ENCODE assay signal across 13 mouse cellular contexts in genomic region chr8:105623679-105624245, GRCm38 (mm10). TPM values are rescaled to one million over a fixed set of nuclear protein-coding genes. Genes with fewer than 3 reads are reported as not detected.
DNase-seq lines count a peak whose midpoint lies in the region; ATAC-seq and TF ChIP-seq lines count a peak whose summit lies in the region.
"Had no signal": no experiment of that assay in that cellular context is flagged by ENCODE, and none has a peak within 500 bp of the region (broad histone marks: within the 10 kb centered on the region; RNA-seq: fewer than 3 reads in every experiment).

No protein-coding gene starts in this region.

- peak overlapping the region; percentile 90 for H3K27ac ChIP-seq in left cerebral cortex, adult 2 months
- H3K27ac ChIP-seq in embryonic facial prominence, embryonic 14.5 days (replicated peaks; ENCODE audit: low read depth, low read length), result 0 out of 2 replicates have a peak overlapping the region, but pooled peaks have one; percentile 48
- H3K27ac ChIP-seq in thymus, adult 2 months (ENCODE audit: control insufficient read depth, insufficient read depth, low read length), result peak overlapping the region; percentile 98
- H3K27ac ChIP-seq: liver, embryonic 15.5 days had no signal

- no peak overlapping the region for H3K4me3 ChIP-seq in left cerebral cortex, adult 2 months
- no peak overlapping the region for H3K4me3 ChIP-seq in embryonic facial prominence, embryonic 14.5 days (ENCODE audit: low read depth, low read length)
- H3K4me3 ChIP-seq in thymus, adult 2 months (ENCODE audit: control insufficient read depth, insufficient read depth, low read length), result peak overlapping the region; percentile 43
- no peak overlapping the region for H3K4me3 ChIP-seq in lung, adult 2 months (replicated peaks; ENCODE audit: extremely low read depth, low read depth, low read length)
- H3K4me3 ChIP-seq: liver, embryonic 15.5 days had no signal

- TF ChIP-seq POLR2A in thymus, adult 2 months (IDR thresholded peaks at IDR 0.05; ENCODE audit: control insufficient read depth, extremely low read depth, insufficient read depth, low read length, poor library complexity), result no peak
- no peak for TF ChIP-seq POLR2A in lung, adult 2 months (IDR thresholded peaks at IDR 0.05; ENCODE audit: borderline replicate concordance, extremely low read depth, low read depth, low read length)

- H3K36me3 ChIP-seq in embryonic facial prominence, embryonic 14.5 days (ENCODE audit: control insufficient read depth, insufficient read depth, low read length), result peaks cover 49% of the 10 kb centered on the region
- H3K36me3 ChIP-seq in thymus, adult 2 months (ENCODE audit: control insufficient read depth, insufficient read depth, low read length), result peaks cover 30% of the 10 kb centered on the region

- no peaks in the 10 kb centered on the region for H3K9me3 ChIP-seq in embryonic facial prominence, embryonic 14.5 days (ENCODE audit: control insufficient read depth, low read length)
- H3K9me3 ChIP-seq: G1E; liver, embryonic 15.5 days had no signal

- ATAC-seq in embryonic facial prominence, embryonic 14.5 days (ENCODE audit: low read depth), result no peak

- 48% methylated on average over 7 of the region's 7 CpGs for WGBS in embryonic facial prominence, embryonic 14.5 days
- 14% methylated on average over 7 of the region's 7 CpGs for WGBS in thymus, adult 2 months
- 56% methylated on average over 7 of the region's 7 CpGs for WGBS in lung, adult 2 months

- no peak overlapping the region for H3K9ac ChIP-seq in embryonic facial prominence, embryonic 14.5 days (ENCODE audit: low read depth, low read length)
- H3K9ac ChIP-seq: liver, embryonic 15.5 days had no signal

- intact Hi-C loops in left cerebral cortex, adult 2 months (cut with DNase I), result loop anchor here (1.0 to 5.0 kb wide), 4 partner anchors 13 to 77 kb away; partner anchors contain the start of genes Acd, Ctcf and Pard6a
- intact Hi-C loops in left cerebral cortex, postnatal 4 days (cut with DNase I), result no loop called here

- H3K4me2 ChIP-seq in embryonic facial prominence, embryonic 14.5 days (ENCODE audit: low read depth, low read length), result no peak overlapping the region
- H3K4me2 ChIP-seq: liver, embryonic 15.5 days had no signal

- no peak for TF ChIP-seq CTCF in left cerebral cortex, adult 2 months (IDR thresholded peaks at IDR 0.05)
- no peak for TF ChIP-seq CTCF in thymus, adult 2 months (IDR thresholded peaks at IDR 0.05; ENCODE audit: borderline replicate concordance, control insufficient read depth, extremely low read depth, insufficient read depth, low read length, poor library complexity)
- TF ChIP-seq CTCF in lung, adult 2 months (IDR thresholded peaks at IDR 0.05; ENCODE audit: insufficient read depth, low read length), result no peak

- H3K4me1 ChIP-seq in embryonic facial prominence, embryonic 14.5 days (ENCODE audit: control insufficient read depth, insufficient read depth, low read length), result peaks cover 6% of the 10 kb centered on the region; the same call in 1 of the 2 replicates
- peaks cover 34% of the 10 kb centered on the region for H3K4me1 ChIP-seq in thymus, adult 2 months (replicated peaks; ENCODE audit: control insufficient read depth, insufficient read depth, low read length)
- peaks cover 7% of the 10 kb centered on the region; the same call in 1 of the 2 replicates for H3K4me1 ChIP-seq in lung, adult 2 months (ENCODE audit: control insufficient read depth, insufficient read depth, low read length)

- H3K27me3 ChIP-seq in embryonic facial prominence, embryonic 14.5 days (replicated peaks; ENCODE audit: control insufficient read depth, insufficient read depth, low read length), result no peaks in the 10 kb centered on the region
- H3K27me3 ChIP-seq in thymus, adult 2 months (ENCODE audit: control insufficient read depth, insufficient read depth, low read length), result no peaks in the 10 kb centered on the region
- H3K27me3 ChIP-seq: liver, embryonic 15.5 days had no signal

- peak; percentile 88 for DNase-seq in heart, adult 11 months
- no peak for DNase-seq in heart, adult 9 months (ENCODE audit: low spot score in 2 of 2)
- DNase-seq in left cerebral cortex, adult 2 months (ENCODE audit: extremely low spot score in 1 of 2, low spot score in 2 of 2), result no peak
- DNase-seq in left cerebral cortex, postnatal 4 days, result no peak
- no peak for DNase-seq in embryonic facial prominence, embryonic 14.5 days (ENCODE audit: low spot score)
- peak; percentile 43 for DNase-seq in thymus, adult 2 months
- no peak for DNase-seq in right cerebral cortex, postnatal 25 days
- DNase-seq in lung, adult 2 months, result no peak
- DNase-seq: gastrocnemius, postnatal 14 days; kidney, postnatal 14 days had no signal

RNA-seq across cellular contexts. Expression of gene Ctcf, which starts 12.6 kb away (rescaled TPM):
- 10 to 100 TPM; 67.4 to 70.2 TPM for total RNA-seq in left cerebral cortex, adult 2 months (2021)
- total RNA-seq in left cerebral cortex, postnatal 4 days (2021), result 10 to 100 TPM; 80.8 to 82.2 TPM
- polyA plus RNA-seq in embryonic facial prominence, embryonic 14.5 days (2014; fragmentation: Nextera tagmentation; extraction: Ambion mirVana), result 80.9 and 82.5 TPM in 2 replicates
- polyA plus RNA-seq in thymus, adult 2 months (2012; rRNA removed), result 67.0 and 89.4 TPM in 2 replicates
- polyA plus RNA-seq in lung, adult 2 months (2012; rRNA removed), result 17.2 and 17.9 TPM in 2 replicates

RNA-seq across cellular contexts. Expression of gene Agrp, which starts 13.4 kb away (rescaled TPM):
- total RNA-seq in left cerebral cortex, adult 2 months (2021), result not detected
- total RNA-seq in left cerebral cortex, postnatal 4 days (2021), result not detected
- polyA plus RNA-seq in embryonic facial prominence, embryonic 14.5 days (2014; fragmentation: Nextera tagmentation; extraction: Ambion mirVana), result 1.7 and 1.9 TPM in 2 replicates
- 0.52 and 1.00 TPM in 2 replicates for polyA plus RNA-seq in thymus, adult 2 months (2012; rRNA removed)
- 1.7 TPM in 2 replicates for polyA plus RNA-seq in lung, adult 2 months (2012; rRNA removed)
- total RNA-seq: G1E had no signal
- polyA plus RNA-seq: G1E; testis, adult 2 months had no signal

RNA-seq across cellular contexts. Expression of gene Ripor1, which starts 18.7 kb away (rescaled TPM):
- total RNA-seq in left cerebral cortex, adult 2 months (2021), result 10 to 100 TPM; 81.0 to 91.4 TPM
- 10 to 100 TPM; 70.0 to 70.6 TPM for total RNA-seq in left cerebral cortex, postnatal 4 days (2021)
- polyA plus RNA-seq in embryonic facial prominence, embryonic 14.5 days (2014; fragmentation: Nextera tagmentation; extraction: Ambion mirVana), result 22.4 and 23.6 TPM in 2 replicates
- 125 and 128 TPM in 2 replicates for polyA plus RNA-seq in thymus, adult 2 months (2012; rRNA removed)
- polyA plus RNA-seq in lung, adult 2 months (2012; rRNA removed), result 71.7 and 74.9 TPM in 2 replicates

RNA-seq across cellular contexts. Expression of gene Atp6v0d1, which starts 57.9 kb away (rescaled TPM):
- total RNA-seq in left cerebral cortex, adult 2 months (2021), result 100 to 1,000 TPM; 288 to 319 TPM
- 100 to 1,000 TPM; 255 to 260 TPM for total RNA-seq in left cerebral cortex, postnatal 4 days (2021)
- 92.7 and 102 TPM in 2 replicates for polyA plus RNA-seq in embryonic facial prominence, embryonic 14.5 days (2014; fragmentation: Nextera tagmentation; extraction: Ambion mirVana)
- polyA plus RNA-seq in thymus, adult 2 months (2012; rRNA removed), result 112 and 119 TPM in 2 replicates
- polyA plus RNA-seq in lung, adult 2 months (2012; rRNA removed), result 101 and 121 TPM in 2 replicates

Comparison
In these comparisons a context has a peak if more than half of its experiments do, and no peak if none do; other contexts are left out.
1. DNase-seq: peak in heart, adult 11 months (single experiment) and thymus, adult 2 months (single experiment); none in heart, adult 9 months (0 of 2), left cerebral cortex, adult 2 months (0 of 2), left cerebral cortex, postnatal 4 days (single experiment), embryonic facial prominence, embryonic 14.5 days (single experiment), right cerebral cortex, postnatal 25 days (single experiment) and lung, adult 2 months (single experiment).
2. H3K27ac ChIP-seq: peak in every context shown above with its lines; median percentile 98 in thymus, adult 2 months; 90 in left cerebral cortex, adult 2 months; 48 in embryonic facial prominence, embryonic 14.5 days.